Mouse (Mus musculus): ENCODE measurements at regions not wholly inside any gene's neighbourhood (a gene's known extent, or its start where the extent isn't known, plus 50 kb on each side); places are given as distances from the start of the nearest gene placed in this dataset.
"Not testable (repeated sequence)": the region's sequence is repeated elsewhere in the genome, so short reads cannot be mapped to it uniquely, and the experiment has no call there.

DNA sequence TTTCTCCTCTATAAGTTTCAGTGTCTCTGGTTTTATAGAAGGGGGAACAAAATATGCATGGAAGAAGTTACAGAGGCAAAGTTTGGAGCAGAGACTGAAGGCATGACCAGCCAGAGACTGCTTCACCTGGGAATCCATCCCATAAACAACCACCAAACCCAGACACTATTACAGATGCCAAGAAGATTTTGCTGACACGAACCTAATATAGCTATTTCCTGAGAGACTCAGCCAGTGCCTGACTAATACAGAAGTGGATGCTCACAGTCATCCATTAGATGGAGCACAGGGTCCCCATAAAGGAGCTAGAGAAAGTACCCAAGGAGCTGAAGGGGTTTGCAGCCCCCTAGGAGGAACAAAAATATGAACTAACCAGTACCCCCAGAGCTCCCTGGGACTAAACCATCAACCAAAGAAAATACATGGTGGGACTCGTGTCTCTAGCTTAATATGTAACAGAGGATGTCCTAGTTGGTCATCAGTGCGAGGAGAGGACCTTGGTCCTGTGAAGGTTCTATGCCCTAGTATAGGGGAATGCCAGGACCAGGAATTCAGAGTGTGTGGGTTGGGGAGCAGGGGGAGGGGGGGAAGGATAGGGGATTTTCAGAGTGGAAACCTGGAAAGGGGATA is 621.2 kb upstream of the Msl3l2 start:
- CTCF ChIA-PET, POLR2A ChIA-PET: not testable (repeated sequence)

DNA sequence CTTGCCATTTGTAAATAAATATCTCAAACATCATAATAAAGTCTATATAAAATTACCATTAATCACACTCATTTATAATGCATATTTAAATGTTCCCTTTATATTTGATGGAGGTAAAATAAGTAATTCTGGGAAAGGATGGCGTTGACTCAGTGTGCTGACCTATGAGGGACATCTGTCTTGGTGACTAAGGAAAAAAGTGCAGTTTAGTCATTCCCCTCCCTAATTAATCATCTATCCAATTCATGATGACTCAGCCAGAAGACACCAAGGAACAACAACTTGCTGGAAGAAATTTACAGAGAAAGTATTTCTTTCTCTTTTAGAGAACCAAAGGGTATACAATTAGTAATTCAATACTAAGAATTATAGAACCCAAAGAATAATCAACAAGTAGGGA is 584.0 kb upstream of the Msl3l2 start:
- CTCF ChIA-PET, result no interaction called here
- POLR2A ChIA-PET, result no interaction called here

- POLR2A ChIA-PET, result no interaction called here
- CTCF ChIA-PET, result no interaction called here
These were observed 569.3 kb upstream of the Msl3l2 start for GRCm38 (mm10) chr10:55537410-55537809.

DNA sequence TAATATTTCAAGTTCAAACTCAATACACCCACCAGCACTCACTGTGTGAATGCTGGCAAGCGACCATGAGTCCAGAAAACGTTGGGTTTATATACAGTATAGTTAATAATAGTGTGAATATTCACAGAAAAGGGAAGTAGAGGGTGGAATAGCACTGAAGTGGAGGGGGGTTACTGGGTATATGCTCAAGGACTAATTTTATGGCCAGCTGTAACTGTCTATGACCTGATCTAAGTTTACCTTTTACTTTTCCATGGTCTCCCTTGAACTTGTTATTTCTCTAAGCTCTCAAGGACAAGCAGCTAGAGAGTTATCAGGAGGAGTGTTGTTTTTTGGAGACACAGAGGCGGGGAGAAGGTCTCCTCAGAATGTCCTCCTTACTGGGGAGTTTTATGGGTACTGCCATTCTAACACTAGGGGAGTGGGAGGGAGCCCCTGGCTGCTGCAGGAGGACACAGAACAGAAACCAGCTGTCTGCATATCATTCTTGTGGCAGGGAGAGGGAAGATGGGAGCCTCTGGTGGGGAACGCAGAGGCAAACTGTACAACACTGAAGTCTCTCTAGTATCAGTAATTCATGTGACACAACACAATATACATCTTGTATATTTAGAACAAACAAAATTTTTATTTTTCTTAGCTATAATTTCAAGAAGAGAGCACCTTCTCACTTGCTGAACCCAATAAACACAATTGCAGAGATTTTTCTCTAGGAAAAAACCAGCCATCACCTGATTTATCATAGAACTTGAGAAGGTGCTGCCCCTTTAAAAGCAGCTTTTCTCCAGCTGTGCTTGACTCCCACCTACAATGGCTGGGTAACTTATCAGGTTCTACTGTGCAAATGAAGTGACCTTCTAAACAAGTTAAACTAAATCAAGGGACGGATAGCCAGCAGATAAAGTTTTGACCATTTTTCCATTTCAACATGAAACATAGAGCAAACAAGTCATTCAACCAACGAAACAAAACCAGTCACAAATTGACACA is 560.0 kb upstream of the Msl3l2 start:
- POLR2A ChIA-PET, result interaction anchor here in 1 of 4 experiments (0.6 kb wide), 1 partner anchor 68 kb away, joined by 3 read pairs; no protein-coding TSS in a partner anchor
- CTCF ChIA-PET, result no interaction called here

DNA sequence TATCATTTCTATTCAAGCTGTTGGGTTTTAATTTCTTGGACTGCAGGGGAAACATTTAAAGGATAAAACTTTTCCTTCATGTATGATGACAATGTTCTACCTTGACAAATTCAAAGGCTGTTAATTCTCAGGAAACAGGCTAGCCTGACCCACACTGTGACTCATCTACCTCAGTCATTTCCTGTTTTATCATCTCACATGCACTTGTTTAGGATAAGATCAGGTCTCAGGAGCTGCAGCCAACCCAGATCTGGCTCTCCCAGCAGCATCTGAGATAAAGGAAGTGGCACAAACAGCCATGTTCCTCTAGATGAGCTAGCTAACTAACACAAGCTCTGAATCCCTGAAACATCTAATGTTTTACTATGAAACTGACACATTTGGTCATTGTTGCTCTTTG is 541.8 kb upstream of the Msl3l2 start:
- POLR2A ChIA-PET, result no interaction called here

GRCm38 (mm10) chr10:55572689-55573088 is 534.0 kb upstream of the Msl3l2 start:
- CTCF ChIA-PET, result no interaction called here
- POLR2A ChIA-PET, result no interaction called here

More for the DNA sequence above, 541.8 kb upstream of the Msl3l2 start:
- CTCF ChIA-PET, result no interaction called here

DNA sequence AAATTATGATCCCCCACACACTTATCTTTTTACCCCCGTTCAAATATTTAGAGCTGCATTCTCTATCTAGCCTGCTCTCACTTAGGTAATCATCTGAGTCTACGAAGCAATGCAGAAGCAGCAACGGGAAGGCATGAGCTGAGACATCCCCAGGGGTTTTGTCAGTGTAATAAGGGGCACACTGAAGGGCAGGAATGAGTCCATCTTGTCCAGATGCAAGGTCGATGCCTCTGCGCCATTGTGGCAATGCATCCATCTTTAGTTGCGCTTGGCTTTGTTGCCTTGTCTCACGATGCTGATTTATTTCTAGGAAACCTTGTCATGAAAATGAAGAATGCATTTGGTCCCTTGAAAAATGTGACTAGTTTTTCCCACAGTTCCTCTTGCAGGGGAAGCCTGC is 515.7 kb upstream of the Msl3l2 start:
- ChIA-PET CTCF (no interaction called here), POLR2A (no interaction called here)

DNA sequence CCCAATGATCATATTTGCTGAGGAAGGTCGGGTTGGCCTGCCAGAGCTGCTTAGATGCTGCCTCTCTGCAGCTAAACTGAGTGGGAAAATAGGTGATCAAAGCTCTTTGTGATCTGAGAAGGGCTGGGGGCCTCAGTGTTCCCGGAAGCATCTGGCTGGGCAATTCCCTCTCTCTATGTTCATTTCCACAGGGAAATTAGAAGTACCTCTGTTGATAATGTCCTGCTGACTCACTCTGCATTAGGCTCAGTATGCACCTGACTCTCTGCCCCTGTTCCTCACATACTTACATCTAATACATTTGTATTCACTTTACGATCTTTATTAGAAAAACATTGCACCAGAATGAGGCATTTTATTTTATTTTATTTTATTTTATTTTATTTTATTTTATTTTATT is 514.8 kb upstream of the Msl3l2 start:
- ChIA-PET CTCF (no interaction called here), POLR2A (no interaction called here)

GRCm38 (mm10) chr10:55624566-55625287 is 482.0 kb upstream of the Msl3l2 start:
- ChIA-PET POLR2A (interaction anchor here in 1 of 4 experiments (0.7 kb wide), 1 partner anchor 1536 kb away, joined by 4 read pairs; no protein-coding TSS in a partner anchor), CTCF (no interaction called here)

GRCm38 (mm10) chr10:55641332-55641731 is 465.4 kb upstream of the Msl3l2 start:
- CTCF ChIA-PET, result no interaction called here

More at GRCm38 (mm10) chr10:55641332-55641731, 465.4 kb upstream of the Msl3l2 start:
- POLR2A ChIA-PET, result no interaction called here

Data from embryonic stem cell, embryonic (primary cell).